Mouse (Mus musculus) CH12F3 (cell line): ENCODE data around the gene Strip2.

ENCODE experiments used
- in situ Hi-C: fragments of 300-500 bp; cut with MboI; formaldehyde crosslinking; loops from 2 replicates; pipeline ENCODE4 v1.14.3; 2020; ENCODE audit warnings: low sequenced_read_pairs

Strip2 gene

DNA sequence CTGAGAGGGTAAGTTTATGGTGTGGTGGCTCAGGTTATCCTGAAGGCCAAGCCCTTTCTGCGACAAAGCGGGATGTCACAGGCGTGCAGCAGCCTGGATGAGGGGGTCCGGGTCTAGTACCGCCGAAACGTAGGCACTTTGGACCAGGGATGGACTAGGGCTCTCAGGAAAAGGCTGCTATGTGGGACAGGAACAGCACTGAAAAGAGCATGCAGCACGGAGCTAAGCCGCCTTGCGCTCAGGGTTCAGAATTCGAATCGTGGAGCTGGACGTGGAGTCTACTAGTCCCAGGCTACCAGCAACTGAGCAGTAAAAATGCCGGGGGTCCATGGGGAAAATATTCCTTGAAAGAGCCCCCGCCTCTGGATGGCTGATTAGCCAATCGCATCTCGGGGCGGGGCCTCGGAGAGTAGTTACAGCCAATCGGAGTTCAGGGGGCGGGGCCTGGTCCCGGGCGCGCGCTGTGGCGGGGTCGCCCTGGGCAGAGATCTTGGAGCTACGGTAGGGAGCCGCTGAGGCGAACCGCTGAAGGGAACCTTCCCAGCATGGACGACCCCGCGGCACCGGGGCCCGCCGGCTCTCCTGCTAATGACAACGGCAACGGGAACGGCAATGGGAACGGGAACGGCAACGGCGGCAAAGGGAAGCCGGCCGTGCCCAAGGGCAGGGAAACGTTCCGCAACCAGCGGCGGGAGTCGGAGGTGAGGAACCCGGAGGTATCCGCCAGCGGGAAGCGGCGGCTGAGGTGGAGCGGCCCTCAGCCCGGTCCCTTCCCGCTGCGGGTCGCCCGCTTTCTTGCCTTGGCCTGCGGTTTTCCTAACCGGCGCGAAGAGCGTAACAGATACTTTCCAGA is at the start of gene Strip2:
TSS of gene Strip2 (plus strand) at position 483 of the 853 bp plus-strand sequence.
- in situ Hi-C loops: no loop called here

GRCm38 (mm10) chr6:29868341-29868895 is 48.4 kb upstream of the Strip2 start:
- in situ Hi-C loops: no loop called here

DNA sequence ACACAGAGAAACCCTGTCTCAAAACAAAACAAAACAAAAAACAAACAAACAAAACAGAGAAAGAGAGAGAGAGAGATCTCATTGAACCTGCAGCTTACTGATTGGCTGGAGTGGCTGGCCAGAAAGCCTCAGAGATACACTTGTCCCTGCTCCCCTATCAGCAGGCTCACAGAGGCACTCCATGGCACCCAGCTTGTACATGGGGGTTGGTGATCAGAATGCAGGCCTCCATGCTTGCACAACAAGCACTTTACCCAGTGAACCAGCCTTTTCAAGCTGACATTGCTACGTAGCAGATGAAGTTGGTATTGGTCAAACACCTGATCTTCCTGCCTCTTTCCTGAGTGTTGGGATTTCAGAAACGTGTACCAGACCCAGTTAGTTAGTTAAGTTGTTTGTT is 43.2 kb upstream of the Strip2 start:
- in situ Hi-C loops: no loop called here

GRCm38 (mm10) chr6:29875576-29875975 is 41.2 kb upstream of the Strip2 start:
- in situ Hi-C loops: no loop called here

DNA sequence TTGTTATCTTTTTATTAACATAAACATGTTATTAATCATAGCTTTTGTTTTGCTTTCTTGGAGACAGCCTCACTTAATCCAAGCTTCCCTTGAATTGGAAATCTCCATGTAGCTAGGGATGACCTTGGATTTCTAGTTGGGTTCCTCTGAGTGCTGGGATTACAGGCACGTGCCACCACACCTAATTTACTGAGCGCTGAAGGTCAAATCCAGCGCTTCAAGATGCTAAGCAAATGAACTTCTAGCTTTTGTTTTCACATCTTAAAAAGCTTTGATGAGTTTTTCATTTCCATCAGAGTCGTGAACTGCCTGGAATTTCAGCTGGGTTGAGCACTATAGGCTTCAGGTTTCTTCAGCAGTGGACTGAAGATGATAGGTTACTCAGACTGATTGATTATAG is 40.0 kb upstream of the Strip2 start:
- in situ Hi-C loops: no loop called here

- in situ Hi-C loops: no loop called here
Observed at GRCm38 (mm10) chr6:29879579-29879978, 37.2 kb upstream of the Strip2 start.

DNA sequence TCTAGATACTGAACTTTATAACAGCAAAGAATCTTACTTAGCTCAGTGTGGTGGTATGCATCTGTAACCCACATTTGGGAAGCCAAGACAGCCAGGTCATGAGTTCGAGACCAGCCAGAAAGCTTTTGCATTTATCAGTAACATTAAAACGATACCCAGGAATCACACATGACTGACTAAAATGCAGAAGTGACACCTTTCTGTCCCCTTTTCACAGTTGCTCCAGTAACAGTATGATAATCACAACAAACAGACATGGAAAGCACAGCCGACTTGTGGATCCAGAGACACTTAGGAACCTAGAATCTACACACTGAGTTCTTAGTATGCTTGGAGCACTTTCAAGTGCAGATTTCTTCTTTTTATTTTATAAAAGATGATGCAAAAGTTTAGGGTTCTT is 36.0 kb upstream of the Strip2 start:
- in situ Hi-C loops: no loop called here

- in situ Hi-C loops: no loop called here
Observed at GRCm38 (mm10) chr6:29881936-29882335, 34.9 kb upstream of the Strip2 start.

DNA sequence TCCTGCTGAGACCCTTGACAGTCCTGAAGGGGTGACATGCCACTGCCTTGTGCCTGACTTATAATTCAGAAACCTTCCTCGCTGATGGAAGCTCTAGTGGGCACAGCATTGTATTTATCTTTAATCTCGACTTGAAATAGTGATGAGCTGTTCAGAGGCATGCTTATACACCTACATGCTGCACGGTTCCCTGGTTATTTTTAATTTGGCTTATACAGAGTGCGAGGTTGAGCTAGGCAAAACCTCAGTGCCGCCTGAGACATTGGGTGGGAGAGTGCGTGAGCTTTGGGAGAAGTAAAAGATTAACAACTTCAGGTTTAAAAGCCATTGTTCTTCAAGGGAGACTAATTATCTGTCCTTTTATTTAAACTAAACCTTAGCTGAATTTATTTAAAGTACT is 33.9 kb upstream of the Strip2 start:
- in situ Hi-C loops: no loop called here

DNA sequence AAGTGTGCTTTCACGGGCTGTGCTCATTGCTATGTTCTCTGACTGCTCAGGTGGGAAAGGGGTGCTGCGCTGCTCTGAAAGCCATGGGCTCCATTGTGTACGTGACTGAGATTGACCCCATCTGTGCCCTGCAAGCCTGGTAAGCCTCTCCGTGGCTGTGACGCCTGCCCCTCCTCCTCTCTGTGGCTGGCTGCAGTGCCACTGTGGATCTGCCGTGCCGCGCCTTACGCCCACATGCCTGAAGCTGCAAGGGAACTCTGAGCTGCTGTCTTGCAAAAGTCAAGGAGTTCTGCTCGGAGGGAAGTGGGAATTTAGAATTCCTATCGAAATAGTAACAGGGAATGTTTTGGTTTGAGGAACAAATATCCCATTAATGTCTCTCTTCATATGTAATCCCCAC is 25.7 kb upstream of the Strip2 start:
- in situ Hi-C loops: no loop called here

DNA sequence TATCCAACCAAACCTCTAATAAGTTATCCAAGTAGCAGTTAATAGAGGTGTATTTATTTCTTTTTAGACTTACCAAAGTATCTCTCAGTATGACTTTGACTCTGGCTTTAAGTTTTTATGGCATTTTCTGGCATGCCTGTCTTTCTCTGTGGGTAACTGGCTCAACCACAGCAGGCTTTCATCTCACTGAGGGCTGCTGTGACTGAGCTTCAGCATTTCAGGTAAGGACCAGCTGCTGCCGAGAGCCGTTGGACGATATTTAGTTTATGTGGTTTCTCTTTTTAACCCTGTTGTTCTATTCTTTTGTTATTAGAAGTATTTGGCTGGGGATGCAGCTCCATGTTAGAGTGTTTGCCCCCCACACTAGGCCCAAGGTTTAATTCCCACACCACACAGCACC is 19.8 kb upstream of the Strip2 start:
- in situ Hi-C loops: no loop called here

DNA sequence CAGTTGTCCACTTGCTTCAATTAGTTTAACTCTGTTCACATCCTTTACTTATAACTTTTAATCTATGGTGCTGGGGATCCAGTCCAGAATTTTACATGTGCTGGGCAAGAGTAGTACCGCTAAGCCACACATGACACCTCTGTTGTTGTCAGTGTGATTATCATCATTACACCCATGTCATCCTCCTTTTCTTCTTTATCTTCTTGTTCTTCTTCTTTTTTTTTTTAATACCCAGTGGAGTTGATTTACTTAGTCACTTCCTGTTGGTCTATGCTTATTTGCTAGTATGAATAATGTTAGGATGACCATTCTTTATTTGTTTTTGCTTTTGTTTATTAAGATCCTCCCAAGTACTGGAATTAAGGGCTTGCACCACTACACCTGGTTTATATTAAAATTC is 15.4 kb upstream of the Strip2 start:
- in situ Hi-C loops: no loop called here

GRCm38 (mm10) chr6:29902256-29902655 is 14.6 kb upstream of the Strip2 start:
- in situ Hi-C loops: no loop called here

DNA sequence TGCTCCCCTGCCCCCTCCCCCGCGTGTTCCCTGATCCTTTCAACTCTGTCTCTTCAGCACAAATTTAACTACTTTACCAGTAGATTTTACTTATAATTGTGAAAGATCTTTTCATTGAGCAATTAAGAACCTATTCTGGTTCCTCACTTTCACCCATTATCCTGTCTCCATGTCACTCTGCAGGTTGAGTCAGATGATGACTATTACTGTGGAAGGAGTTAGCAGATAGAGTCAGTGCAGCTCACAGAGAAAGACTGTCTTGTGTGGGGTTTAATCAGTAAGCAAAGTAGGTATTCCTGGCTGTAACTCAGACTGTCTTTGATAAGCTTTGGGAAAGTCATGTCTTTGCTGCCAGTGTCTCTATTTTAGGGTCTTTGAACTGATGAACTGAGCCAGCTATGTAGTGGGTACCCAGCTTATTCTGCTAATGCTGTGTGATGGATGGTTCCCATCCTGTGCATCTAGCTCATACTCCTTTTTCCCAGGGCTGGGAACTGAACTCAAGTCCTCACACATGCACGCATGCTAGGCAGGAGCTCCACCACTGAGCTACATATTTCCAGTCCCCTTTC is 13.4 kb upstream of the Strip2 start:
- in situ Hi-C loops: no loop called here

DNA sequence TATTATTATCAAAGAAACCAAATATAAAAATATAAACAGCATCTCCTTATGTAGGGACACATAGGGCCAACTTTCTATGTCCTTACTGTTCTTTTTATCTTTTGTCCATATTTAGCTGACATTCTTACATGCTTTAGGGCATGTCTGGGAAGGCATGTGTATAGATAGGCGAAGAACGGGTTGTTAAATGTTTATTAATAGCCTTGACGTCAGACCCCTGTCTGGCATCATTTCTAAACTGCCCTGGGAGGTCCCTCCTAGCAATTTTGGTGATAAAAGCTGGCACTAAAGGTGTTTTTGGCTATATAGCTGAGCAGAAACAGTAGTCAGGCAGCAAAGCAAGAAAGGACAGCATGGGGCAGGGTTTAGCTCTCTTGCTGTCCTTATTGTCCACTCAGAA is 12.5 kb upstream of the Strip2 start:
- in situ Hi-C loops: no loop called here

- in situ Hi-C loops: no loop called here
Observed at GRCm38 (mm10) chr6:29910631-29911030, 6.2 kb upstream of the Strip2 start.

DNA sequence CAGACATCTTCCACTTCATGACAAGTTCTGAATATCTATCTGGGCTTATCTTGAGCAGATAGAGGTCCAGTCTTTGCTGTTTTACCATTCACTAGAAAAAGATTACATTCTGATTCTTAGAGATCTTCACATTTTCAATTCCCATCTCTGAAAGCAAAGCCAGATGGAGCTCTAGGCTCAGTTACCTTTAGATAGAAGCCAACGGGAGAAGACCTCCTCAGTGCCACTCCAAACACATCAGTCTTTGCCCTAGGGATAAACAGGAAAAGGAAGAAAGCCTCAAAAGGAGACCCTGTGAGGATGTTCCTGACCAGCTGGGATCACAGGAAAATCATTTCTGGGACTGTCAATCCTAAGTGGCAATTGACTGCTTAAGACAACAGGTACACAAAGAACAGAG is 3.1 kb upstream of the Strip2 start:
- in situ Hi-C loops: no loop called here

- in situ Hi-C loops: no loop called here
Observed at GRCm38 (mm10) chr6:29914136-29914535, 2.7 kb upstream of the Strip2 start.

GRCm38 (mm10) chr6:29915836-29916235 is 976 bp upstream of the Strip2 start:
- in situ Hi-C loops: no loop called here

GRCm38 (mm10) chr6:29917383-29917720 is 540 bp downstream of the Strip2 start:
- in situ Hi-C loops: no loop called here

DNA sequence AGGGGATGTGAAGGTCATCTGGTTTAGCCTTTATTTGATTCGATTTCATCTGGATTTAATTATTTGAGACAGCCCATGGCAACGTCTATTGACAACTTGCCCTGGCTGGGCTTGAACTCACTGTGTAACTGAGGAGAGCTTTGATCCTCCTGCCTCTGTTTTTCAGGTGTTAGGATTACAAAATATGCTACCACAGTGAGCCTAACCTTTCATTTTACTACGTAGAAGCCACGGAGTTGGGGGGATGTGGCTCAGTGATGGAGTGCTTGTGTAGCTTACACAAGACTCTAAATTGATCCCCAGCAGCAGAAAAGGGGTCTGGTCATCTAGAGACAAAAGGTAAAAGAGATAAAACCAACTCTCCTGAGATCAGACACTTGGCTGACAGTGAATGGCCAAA is 1.1 kb downstream of the Strip2 start:
- in situ Hi-C loops: no loop called here

- in situ Hi-C loops: no loop called here
Observed at GRCm38 (mm10) chr6:29923501-29923900, 6.7 kb downstream of the Strip2 start.
